Mouse (Mus musculus): Measurements from ENCODE around the gene Nsmce4a. TPM values are rescaled to one million over a fixed set of nuclear protein-coding genes. Genes with fewer than 3 reads are reported as not detected.

Gene Nsmce4a
- polyA plus RNA-seq, 1 experiment from 2014 or later: 125 TPM

DNA sequence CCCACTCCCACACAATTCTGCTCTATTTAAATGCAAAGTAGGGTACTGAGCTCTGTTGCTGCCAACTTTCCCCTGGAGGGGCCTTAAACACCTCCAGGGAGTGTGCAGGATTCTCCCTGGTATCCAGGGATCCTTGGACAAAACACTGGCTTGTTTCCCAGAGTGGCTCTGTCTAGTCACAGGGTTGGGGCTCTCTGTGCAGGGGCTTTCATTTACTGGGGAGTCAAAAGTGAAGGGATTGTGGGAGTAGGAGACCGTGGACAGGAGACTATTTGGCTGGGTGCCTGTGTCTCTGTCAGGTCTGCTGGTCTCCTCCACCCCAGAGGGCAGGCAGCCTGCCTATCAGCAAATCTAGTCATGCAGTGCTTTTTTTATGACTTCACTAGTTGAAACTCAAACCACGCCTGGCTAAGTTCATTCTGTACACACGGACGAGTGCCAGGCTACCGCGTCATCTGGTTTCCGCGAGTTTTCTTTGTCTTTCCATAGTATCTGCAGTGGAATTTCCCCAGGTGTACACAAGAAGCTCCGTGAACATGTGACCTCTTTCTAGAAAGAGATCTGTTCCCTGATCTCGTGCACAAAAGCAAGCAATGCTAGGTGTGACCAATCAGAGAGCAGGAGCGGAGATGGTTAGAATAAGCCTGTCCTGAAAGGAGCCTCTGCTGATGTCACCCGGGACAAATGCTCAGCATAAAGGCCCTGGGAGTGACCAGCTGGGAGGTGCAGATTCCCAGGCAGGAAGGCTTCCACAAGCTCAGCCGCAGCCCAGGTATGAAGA lies 1.5 kb upstream of the Nsmce4a start:
- Histone ChIP-seq H3K4me3 (no peak overlapping the region), H3K9ac (no peak overlapping the region), H3K27ac (peak overlapping the region; percentile 18; the same call in 1 of the 2 replicates), H3K36me3 (no peaks in the 10 kb centered on the region), H3K27me3 (no peaks in the 10 kb centered on the region), H3K4me2 (no peak overlapping the region), H3K9me3 (no peaks in the 10 kb centered on the region), H3K4me1 (peaks cover 35% of the 10 kb centered on the region)
- ATAC-seq (ENCODE audit: insufficient number of reproducible peaks, low FRiP score, low TSS enrichment, low read depth): no peak; the same call in 1 of the 2 replicates
- WGBS: 49% methylated on average over 13 of the region's 13 CpGs

DNA sequence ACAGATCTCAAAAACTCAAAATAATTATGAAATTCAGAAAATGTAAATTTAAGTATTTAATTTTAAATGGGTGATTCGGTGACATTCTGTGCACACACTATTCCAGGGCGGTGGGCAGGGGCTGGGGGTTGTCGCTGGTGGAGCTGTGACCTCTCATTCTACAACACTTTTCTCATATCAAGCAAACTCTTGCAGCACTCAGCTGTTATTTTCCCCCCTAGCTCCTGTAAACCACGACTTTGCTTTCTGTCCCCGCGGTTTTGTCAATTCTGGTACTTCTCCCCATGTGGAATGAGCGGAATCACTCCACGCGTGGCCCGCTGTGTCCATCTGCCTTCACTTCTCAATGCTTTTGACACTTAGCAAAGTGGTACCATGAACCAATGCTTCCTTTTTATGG lies 828 bp upstream of the Nsmce4a start:
- no peak for ATAC-seq (ENCODE audit: insufficient number of reproducible peaks, low FRiP score, low TSS enrichment, low read depth)
- H3K4me2 ChIP-seq: no peak overlapping the region
- H3K36me3 ChIP-seq: no peaks in the 10 kb centered on the region
- no peak overlapping the region for H3K27ac ChIP-seq
- H3K9me3 ChIP-seq: no peaks in the 10 kb centered on the region
- H3K27me3 ChIP-seq: no peaks in the 10 kb centered on the region
- no peak overlapping the region for H3K9ac ChIP-seq
- H3K4me1 ChIP-seq: peaks cover 35% of the 10 kb centered on the region
- 95% methylated on average over 10 of the region's 10 CpGs for WGBS
- no peak overlapping the region for H3K4me3 ChIP-seq

DNA sequence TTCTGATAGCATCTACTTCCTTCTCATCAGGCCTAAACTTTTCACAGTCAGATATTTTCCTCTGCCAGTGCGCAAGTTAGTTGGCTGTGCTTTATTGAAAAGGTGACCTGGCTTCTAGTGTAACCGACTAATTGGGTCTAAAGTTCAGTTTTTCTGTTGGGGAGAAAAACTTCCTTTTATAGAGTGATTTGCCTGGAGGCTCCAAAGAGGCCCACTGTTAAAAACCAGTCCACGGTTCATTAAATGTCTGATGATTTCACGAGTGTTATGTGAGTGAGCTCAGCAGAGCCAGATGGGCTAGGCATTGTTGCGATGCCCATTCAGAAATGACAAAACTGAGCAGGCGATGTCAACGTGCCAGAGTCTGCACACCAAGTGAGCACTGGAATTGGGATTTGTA lies 2.4 kb downstream of the Nsmce4a start:
- H3K9ac ChIP-seq: no peak overlapping the region
- H3K36me3 ChIP-seq: no peaks in the 10 kb centered on the region
- WGBS: 42% methylated on average over 7 of the region's 7 CpGs
- no peak overlapping the region for H3K27ac ChIP-seq
- H3K9me3 ChIP-seq: no peaks in the 10 kb centered on the region
- H3K4me1 ChIP-seq: peaks cover 14% of the 10 kb centered on the region; the same call in 1 of the 2 replicates
- H3K27me3 ChIP-seq: no peaks in the 10 kb centered on the region
- no peak overlapping the region for H3K4me2 ChIP-seq
- H3K4me3 ChIP-seq: no peak overlapping the region
- no peak for ATAC-seq (ENCODE audit: insufficient number of reproducible peaks, low FRiP score, low TSS enrichment, low read depth)

DNA sequence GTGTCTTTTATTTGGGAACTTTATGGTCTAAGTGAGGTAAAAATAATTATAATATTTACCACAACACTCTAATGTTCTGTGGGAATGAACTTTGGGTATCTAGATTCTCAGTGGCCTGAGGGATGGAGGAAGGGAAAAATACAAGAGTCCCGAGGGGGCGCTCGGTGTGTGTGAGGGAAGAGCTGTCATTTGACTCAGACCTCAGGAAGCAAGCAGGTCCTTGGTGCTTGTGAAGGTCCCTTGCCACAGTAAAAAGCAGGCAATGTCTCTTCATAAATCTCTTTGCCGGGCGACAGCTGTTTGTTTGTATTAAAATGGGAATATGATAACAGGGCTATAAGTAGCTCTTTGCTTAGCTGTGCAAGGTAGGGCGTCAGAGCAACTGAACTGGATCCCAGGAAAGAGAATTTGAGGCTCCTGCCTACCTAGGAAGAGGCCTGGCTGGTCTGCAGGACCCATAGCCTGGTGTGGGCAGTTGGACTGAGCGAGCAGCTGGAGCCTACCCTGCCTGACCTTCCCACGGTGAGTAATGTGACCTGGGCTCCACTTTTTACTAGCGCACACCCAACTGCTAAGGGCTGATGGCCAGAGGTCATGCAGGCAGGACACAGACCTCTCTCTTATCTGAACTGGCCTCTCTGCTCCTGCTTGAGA lies 4.0 kb downstream of the Nsmce4a start:
- H3K4me1 ChIP-seq: peaks cover 5% of the 10 kb centered on the region; the same call in 1 of the 2 replicates
- WGBS: 65% methylated on average over 9 of the region's 9 CpGs
- H3K9ac ChIP-seq: no peak overlapping the region
- ATAC-seq (ENCODE audit: insufficient number of reproducible peaks, low FRiP score, low TSS enrichment, low read depth): no peak
- no peak overlapping the region for H3K4me2 ChIP-seq
- no peak overlapping the region for H3K27ac ChIP-seq
- no peaks in the 10 kb centered on the region for H3K36me3 ChIP-seq
- no peak overlapping the region for H3K4me3 ChIP-seq
- H3K27me3 ChIP-seq: no peaks in the 10 kb centered on the region
- no peaks in the 10 kb centered on the region for H3K9me3 ChIP-seq

DNA sequence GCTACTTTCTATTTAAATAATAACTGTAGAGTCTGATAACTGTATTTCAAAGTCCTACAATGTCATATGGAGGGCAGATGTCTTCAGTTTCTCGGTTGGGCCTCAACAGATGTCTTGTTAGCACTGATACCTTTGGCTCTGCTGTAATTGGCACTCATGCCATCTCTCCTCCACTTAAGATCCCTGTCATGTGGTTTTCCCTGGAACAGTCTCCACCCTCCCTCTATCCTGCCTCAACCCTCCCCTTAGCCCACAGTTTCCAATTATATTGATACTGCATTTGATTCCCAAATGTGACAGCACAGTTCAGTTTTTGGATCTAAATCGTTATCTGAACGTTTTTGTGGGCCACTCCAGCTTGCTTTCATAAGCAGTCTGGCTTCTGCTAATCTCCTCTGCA lies 8.3 kb downstream of the Nsmce4a start:
- no peak overlapping the region for H3K4me2 ChIP-seq
- ATAC-seq (ENCODE audit: insufficient number of reproducible peaks, low FRiP score, low TSS enrichment, low read depth): no peak
- WGBS: 51% methylated on average over 3 of the region's 3 CpGs

GRCm38 (mm10) chr7:130563880-130564279 lies 9.0 kb downstream of the Nsmce4a start:
- no peak overlapping the region for H3K9ac ChIP-seq
- 56% methylated on average over 4 of the region's 4 CpGs for WGBS
- ATAC-seq (ENCODE audit: insufficient number of reproducible peaks, low FRiP score, low TSS enrichment, low read depth): no peak
- no peaks in the 10 kb centered on the region for H3K36me3 ChIP-seq
- H3K9me3 ChIP-seq: no peaks in the 10 kb centered on the region
- no peak overlapping the region for H3K27ac ChIP-seq
- H3K27me3 ChIP-seq: no peaks in the 10 kb centered on the region
- H3K4me2 ChIP-seq: no peak overlapping the region
- H3K4me3 ChIP-seq: no peak overlapping the region
- no peaks in the 10 kb centered on the region for H3K4me1 ChIP-seq

More for the DNA sequence above, 8.3 kb downstream of the Nsmce4a start:
- no peak overlapping the region for H3K9ac ChIP-seq
- H3K4me1 ChIP-seq: no peaks in the 10 kb centered on the region
- no peaks in the 10 kb centered on the region for H3K9me3 ChIP-seq
- H3K4me3 ChIP-seq: no peak overlapping the region
- no peak overlapping the region for H3K27ac ChIP-seq
- H3K27me3 ChIP-seq: no peaks in the 10 kb centered on the region
- H3K36me3 ChIP-seq: no peaks in the 10 kb centered on the region

GRCm38 (mm10) chr7:130563276-130563675 lies 9.6 kb downstream of the Nsmce4a start:
- Histone ChIP-seq H3K4me1 (no peaks in the 10 kb centered on the region), H3K4me3 (no peak overlapping the region), H3K36me3 (no peaks in the 10 kb centered on the region), H3K27ac (no peak overlapping the region), H3K27me3 (no peaks in the 10 kb centered on the region), H3K4me2 (no peak overlapping the region), H3K9me3 (no peaks in the 10 kb centered on the region), H3K9ac (no peak overlapping the region)
- ATAC-seq (ENCODE audit: insufficient number of reproducible peaks, low FRiP score, low TSS enrichment, low read depth): no peak
- 89% methylated on average over 4 of the region's 4 CpGs for WGBS

GRCm38 (mm10) chr7:130560933-130561332 lies 12.0 kb downstream of the Nsmce4a start:
- H3K4me2 ChIP-seq: no peak overlapping the region
- H3K36me3 ChIP-seq: no peaks in the 10 kb centered on the region
- H3K27ac ChIP-seq: no peak overlapping the region
- H3K4me1 ChIP-seq: no peaks in the 10 kb centered on the region
- no peaks in the 10 kb centered on the region for H3K9me3 ChIP-seq
- H3K4me3 ChIP-seq: no peak overlapping the region
- ATAC-seq (ENCODE audit: insufficient number of reproducible peaks, low FRiP score, low TSS enrichment, low read depth): no peak
- 55% methylated on average over 1 of the region's 1 CpGs for WGBS
- H3K9ac ChIP-seq: no peak overlapping the region
- no peaks in the 10 kb centered on the region for H3K27me3 ChIP-seq

- no peak overlapping the region for H3K27ac ChIP-seq
- 70% methylated on average over 4 of the region's 4 CpGs for WGBS
- H3K27me3 ChIP-seq: no peaks in the 10 kb centered on the region
- no peak overlapping the region for H3K4me2 ChIP-seq
- no peak overlapping the region for H3K9ac ChIP-seq
- 0 out of 2 replicates have a peak, but pooled peaks cover 3% of the 10 kb centered on the region for H3K4me1 ChIP-seq
- ATAC-seq (ENCODE audit: insufficient number of reproducible peaks, low FRiP score, low TSS enrichment, low read depth): no peak
- H3K4me3 ChIP-seq: no peak overlapping the region
- H3K9me3 ChIP-seq: no peaks in the 10 kb centered on the region
- no peaks in the 10 kb centered on the region for H3K36me3 ChIP-seq
Observed at GRCm38 (mm10) chr7:130558592-130558991, 14.3 kb downstream of the Nsmce4a start.

DNA sequence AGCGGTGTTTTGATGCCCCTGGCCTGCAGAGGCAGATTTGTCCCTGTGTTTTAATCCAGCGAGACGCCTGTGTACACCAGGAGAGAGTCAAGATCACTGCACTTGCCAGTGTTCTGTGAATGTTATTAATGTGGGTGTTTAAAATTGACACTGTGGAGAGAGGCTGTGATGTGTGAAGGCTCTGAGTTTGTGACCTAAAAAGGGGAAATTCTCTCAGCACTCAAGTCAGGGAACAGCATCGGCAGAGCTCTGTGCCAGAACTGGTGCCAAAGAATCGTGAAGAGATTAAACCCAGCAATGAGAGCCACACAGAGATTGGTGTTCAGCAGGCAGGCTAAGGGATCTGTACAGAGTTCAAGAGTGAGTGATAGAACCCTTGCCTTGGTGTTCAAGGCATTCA lies 17.3 kb downstream of the Nsmce4a start:
- H3K4me1 ChIP-seq: 0 out of 2 replicates have a peak, but pooled peaks cover 6% of the 10 kb centered on the region
- no peaks in the 10 kb centered on the region for H3K27me3 ChIP-seq
- no peak overlapping the region for H3K4me3 ChIP-seq
- no peak for ATAC-seq (ENCODE audit: insufficient number of reproducible peaks, low FRiP score, low TSS enrichment, low read depth)
- no peak overlapping the region for H3K9ac ChIP-seq
- no peak overlapping the region for H3K4me2 ChIP-seq
- no peaks in the 10 kb centered on the region for H3K36me3 ChIP-seq
- H3K27ac ChIP-seq: no peak overlapping the region
- 57% methylated on average over 5 of the region's 5 CpGs for WGBS
- no peaks in the 10 kb centered on the region for H3K9me3 ChIP-seq

DNA sequence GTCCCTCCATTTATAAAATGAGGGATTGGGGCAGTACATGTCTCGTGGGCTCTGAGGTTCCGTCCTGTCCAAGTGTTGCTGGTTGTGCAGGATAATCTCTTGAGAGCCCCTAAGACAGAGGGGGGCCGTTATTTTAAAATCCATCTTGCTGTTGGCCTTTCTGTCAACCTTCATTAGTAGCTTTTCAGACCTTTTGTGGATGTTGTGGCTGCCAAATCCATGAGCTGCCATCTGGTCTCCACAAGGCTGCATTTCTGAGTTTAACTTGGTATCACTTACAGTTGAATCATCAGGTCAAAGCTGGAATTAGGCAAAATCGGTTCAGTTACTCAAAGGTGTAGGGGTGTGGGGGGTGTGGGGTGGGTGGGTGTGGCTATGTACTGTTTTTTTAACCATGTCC lies 19.6 kb downstream of the Nsmce4a start:
- Histone ChIP-seq H3K9ac (no peak overlapping the region), H3K4me1 (0 out of 2 replicates have a peak, but pooled peaks cover 6% of the 10 kb centered on the region), H3K4me2 (no peak overlapping the region), H3K4me3 (no peak overlapping the region), H3K9me3 (no peaks in the 10 kb centered on the region), H3K36me3 (no peaks in the 10 kb centered on the region), H3K27me3 (no peaks in the 10 kb centered on the region), H3K27ac (no peak overlapping the region)
- WGBS: 52% methylated on average over 4 of the region's 4 CpGs
- ATAC-seq (ENCODE audit: insufficient number of reproducible peaks, low FRiP score, low TSS enrichment, low read depth): no peak

- H3K4me3 ChIP-seq: no peak overlapping the region
- H3K27ac ChIP-seq: no peak overlapping the region
- 54% methylated on average over 5 of the region's 5 CpGs for WGBS
- H3K9me3 ChIP-seq: no peaks in the 10 kb centered on the region
- no peaks in the 10 kb centered on the region for H3K27me3 ChIP-seq
- 0 out of 2 replicates have a peak, but pooled peaks cover 6% of the 10 kb centered on the region for H3K4me1 ChIP-seq
- no peak overlapping the region for H3K9ac ChIP-seq
- no peak for ATAC-seq (ENCODE audit: insufficient number of reproducible peaks, low FRiP score, low TSS enrichment, low read depth)
- no peaks in the 10 kb centered on the region for H3K36me3 ChIP-seq
- no peak overlapping the region for H3K4me2 ChIP-seq
Observed at GRCm38 (mm10) chr7:130552780-130553179, 20.1 kb downstream of the Nsmce4a start.

All from limb, embryonic 15.5 days (tissue).